In the genomic region with DNA sequence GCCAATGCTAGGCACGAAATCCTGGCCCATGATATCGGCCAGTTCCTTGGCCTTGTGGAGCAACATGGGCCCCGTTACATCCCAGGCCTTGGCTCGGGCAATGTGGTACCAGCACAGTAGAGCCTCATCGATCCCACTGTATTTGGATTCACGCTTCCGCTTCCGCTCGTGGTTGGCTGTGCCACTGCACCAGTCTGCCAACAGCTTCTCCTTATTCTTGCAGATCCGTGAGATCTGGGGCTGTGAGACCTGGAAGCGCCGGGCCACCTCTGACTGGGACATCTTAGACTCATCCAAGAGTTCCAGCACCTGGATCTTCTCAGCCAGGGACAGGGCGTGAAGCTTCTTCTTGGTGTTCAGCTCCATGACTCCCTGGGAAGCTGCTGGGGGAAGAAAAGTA, we compare ENCODE assay signal across 10 mouse cellular contexts. TPM values are rescaled to one million over a fixed set of nuclear protein-coding genes. Genes with fewer than 3 reads are reported as not detected.
DNase-seq lines count a peak whose midpoint lies in the region; ATAC-seq lines count a peak whose summit lies in the region.
"Had no signal": no experiment of that assay in that cellular context is flagged by ENCODE, and none has a peak within 500 bp of the region (broad histone marks: within the 10 kb centered on the region; RNA-seq: fewer than 3 reads in every experiment).

No protein-coding gene starts in this region.

- H3K27ac ChIP-seq in lung, embryonic 15.5 days, result no peak overlapping the region
- peak overlapping the region; percentile 77; the same call in 1 of the 2 replicates for H3K27ac ChIP-seq in forebrain, embryonic 15.5 days (replicated peaks)
- no peak overlapping the region for H3K27ac ChIP-seq in limb, embryonic 15.5 days
- H3K27ac ChIP-seq in stomach, embryonic 15.5 days, result no peak overlapping the region

- H3K9me3 ChIP-seq in lung, embryonic 15.5 days, result no peaks in the 10 kb centered on the region
- H3K9me3 ChIP-seq in forebrain, embryonic 15.5 days, result no peaks in the 10 kb centered on the region
- no peaks in the 10 kb centered on the region for H3K9me3 ChIP-seq in limb, embryonic 15.5 days
- no peaks in the 10 kb centered on the region for H3K9me3 ChIP-seq in stomach, embryonic 15.5 days
- H3K9me3 ChIP-seq: G1E; megakaryocyte, embryonic 14.5 days had no signal

- H3K27me3 ChIP-seq in lung, embryonic 15.5 days, result no peaks in the 10 kb centered on the region
- H3K27me3 ChIP-seq in forebrain, embryonic 15.5 days, result no peaks in the 10 kb centered on the region
- no peaks in the 10 kb centered on the region for H3K27me3 ChIP-seq in limb, embryonic 15.5 days
- H3K27me3 ChIP-seq in stomach, embryonic 15.5 days (replicated peaks), result no peaks in the 10 kb centered on the region
- H3K27me3 ChIP-seq: megakaryocyte, embryonic 14.5 days had no signal

- peaks cover 22% of the 10 kb centered on the region for H3K4me1 ChIP-seq in lung, embryonic 15.5 days
- H3K4me1 ChIP-seq in forebrain, embryonic 15.5 days, result peaks cover 30% of the 10 kb centered on the region
- peaks cover 19% of the 10 kb centered on the region for H3K4me1 ChIP-seq in limb, embryonic 15.5 days
- 0 out of 2 replicates have a peak, but pooled peaks cover 5% of the 10 kb centered on the region for H3K4me1 ChIP-seq in stomach, embryonic 15.5 days

- no peak for DNase-seq in lung, postnatal 4 days
- no peak for DNase-seq in embryo, embryonic 9.5 days (ENCODE audit: extremely low spot score)
- no peak for DNase-seq in spleen, postnatal 36 days (ENCODE audit: low spot score in 2 of 2)
- DNase-seq: adrenal gland, postnatal 25 days had no signal

- peak overlapping the region; percentile 96 for H3K4me2 ChIP-seq in lung, embryonic 15.5 days
- H3K4me2 ChIP-seq in forebrain, embryonic 15.5 days (replicated peaks), result peak overlapping the region; percentile 69
- H3K4me2 ChIP-seq in limb, embryonic 15.5 days, result peak overlapping the region; percentile 85; the same call in 1 of the 2 replicates
- peak overlapping the region; percentile 90; the same call in 1 of the 2 replicates for H3K4me2 ChIP-seq in stomach, embryonic 15.5 days

- H3K4me3 ChIP-seq in lung, embryonic 15.5 days, result peak overlapping the region; percentile 62
- H3K4me3 ChIP-seq in forebrain, embryonic 15.5 days, result peak overlapping the region; percentile 75
- no peak overlapping the region for H3K4me3 ChIP-seq in limb, embryonic 15.5 days
- H3K4me3 ChIP-seq in stomach, embryonic 15.5 days (replicated peaks), result no peak overlapping the region

- no peak overlapping the region for H3K9ac ChIP-seq in lung, embryonic 15.5 days
- peak overlapping the region; percentile 93 for H3K9ac ChIP-seq in forebrain, embryonic 15.5 days (replicated peaks)
- H3K9ac ChIP-seq in limb, embryonic 15.5 days, result no peak overlapping the region
- H3K9ac ChIP-seq in stomach, embryonic 15.5 days, result no peak overlapping the region

- 92% methylated on average over 13 of the region's 13 CpGs for WGBS in lung, embryonic 15.5 days
- 86% methylated on average over 13 of the region's 13 CpGs for WGBS in forebrain, embryonic 15.5 days
- 96% methylated on average over 13 of the region's 13 CpGs for WGBS in limb, embryonic 15.5 days
- WGBS in stomach, embryonic 15.5 days, result 95% methylated on average over 13 of the region's 13 CpGs

- H3K36me3 ChIP-seq in lung, embryonic 15.5 days, result peaks cover 24% of the 10 kb centered on the region
- H3K36me3 ChIP-seq in forebrain, embryonic 15.5 days, result peaks cover 16% of the 10 kb centered on the region
- H3K36me3 ChIP-seq in limb, embryonic 15.5 days, result peaks cover 28% of the 10 kb centered on the region
- H3K36me3 ChIP-seq in stomach, embryonic 15.5 days, result peaks cover 8% of the 10 kb centered on the region; the same call in 1 of the 2 replicates

- ATAC-seq in lung, embryonic 15.5 days (ENCODE audit: borderline replicate concordance, extremely low read depth, low FRiP score, low TSS enrichment), result no peak
- ATAC-seq in forebrain, embryonic 15.5 days (replicated peaks), result no peak
- no peak for ATAC-seq in limb, embryonic 15.5 days (ENCODE audit: insufficient number of reproducible peaks, low FRiP score, low TSS enrichment, low read depth)
- no peak for ATAC-seq in stomach, embryonic 15.5 days (ENCODE audit: insufficient read depth, low FRiP score, low read depth)

RNA-seq across cellular contexts. Expression of gene Tigd3, which starts 1.2 kb away (rescaled TPM):
- 3.2 and 3.6 TPM in 2 replicates for polyA plus RNA-seq in lung, embryonic 15.5 days (2015; fragmentation: Nextera tagmentation; extraction: Ambion mirVana)
- polyA plus RNA-seq in forebrain, embryonic 15.5 days (2015; fragmentation: Nextera tagmentation; extraction: Ambion mirVana), result 12.9 and 14.3 TPM in 2 replicates
- 3.1 TPM in 2 replicates for polyA plus RNA-seq in limb, embryonic 15.5 days (2015; fragmentation: Nextera tagmentation; extraction: Ambion mirVana)
- polyA plus RNA-seq in stomach, embryonic 15.5 days (2015; fragmentation: Nextera tagmentation; extraction: Ambion mirVana), result 2.3 and 2.4 TPM in 2 replicates

RNA-seq across cellular contexts. Expression of gene Slc25a45, which starts 15.1 kb away (rescaled TPM):
- 4.2 and 5.6 TPM in 2 replicates for polyA plus RNA-seq in lung, embryonic 15.5 days (2015; fragmentation: Nextera tagmentation; extraction: Ambion mirVana)
- polyA plus RNA-seq in forebrain, embryonic 15.5 days (2015; fragmentation: Nextera tagmentation; extraction: Ambion mirVana), result 1.2 and 1.7 TPM in 2 replicates
- polyA plus RNA-seq in limb, embryonic 15.5 days (2015; fragmentation: Nextera tagmentation; extraction: Ambion mirVana), result 3.4 and 5.2 TPM in 2 replicates
- 5.5 TPM in 2 replicates for polyA plus RNA-seq in stomach, embryonic 15.5 days (2015; fragmentation: Nextera tagmentation; extraction: Ambion mirVana)

RNA-seq across cellular contexts. Expression of gene Frmd8, which starts 17.7 kb away (rescaled TPM):
- polyA plus RNA-seq in lung, embryonic 15.5 days (2015; fragmentation: Nextera tagmentation; extraction: Ambion mirVana), result 50.7 and 53.0 TPM in 2 replicates
- 19.5 and 23.3 TPM in 2 replicates for polyA plus RNA-seq in forebrain, embryonic 15.5 days (2015; fragmentation: Nextera tagmentation; extraction: Ambion mirVana)
- polyA plus RNA-seq in limb, embryonic 15.5 days (2015; fragmentation: Nextera tagmentation; extraction: Ambion mirVana), result 28.4 and 31.3 TPM in 2 replicates
- 25.3 and 27.7 TPM in 2 replicates for polyA plus RNA-seq in stomach, embryonic 15.5 days (2015; fragmentation: Nextera tagmentation; extraction: Ambion mirVana)

RNA-seq across cellular contexts. Expression of gene Dpf2, which starts 20.1 kb away (rescaled TPM):
- polyA plus RNA-seq in lung, embryonic 15.5 days (2015; fragmentation: Nextera tagmentation; extraction: Ambion mirVana), result 142 and 147 TPM in 2 replicates
- polyA plus RNA-seq in forebrain, embryonic 15.5 days (2015; fragmentation: Nextera tagmentation; extraction: Ambion mirVana), result 120 and 137 TPM in 2 replicates
- polyA plus RNA-seq in limb, embryonic 15.5 days (2015; fragmentation: Nextera tagmentation; extraction: Ambion mirVana), result 117 and 125 TPM in 2 replicates
- 98.7 and 118 TPM in 2 replicates for polyA plus RNA-seq in stomach, embryonic 15.5 days (2015; fragmentation: Nextera tagmentation; extraction: Ambion mirVana)

RNA-seq across cellular contexts. Expression of gene Cdc42ep2, which starts 31.9 kb away (rescaled TPM):
- polyA plus RNA-seq in lung, embryonic 15.5 days (2015; fragmentation: Nextera tagmentation; extraction: Ambion mirVana), result 12.0 and 14.1 TPM in 2 replicates
- polyA plus RNA-seq in forebrain, embryonic 15.5 days (2015; fragmentation: Nextera tagmentation; extraction: Ambion mirVana), result 9.1 and 10.1 TPM in 2 replicates
- 9.2 and 12.6 TPM in 2 replicates for polyA plus RNA-seq in limb, embryonic 15.5 days (2015; fragmentation: Nextera tagmentation; extraction: Ambion mirVana)
- polyA plus RNA-seq in stomach, embryonic 15.5 days (2015; fragmentation: Nextera tagmentation; extraction: Ambion mirVana), result 9.6 and 11.0 TPM in 2 replicates

Comparison
In these comparisons a context has a peak if more than half of its experiments do, and no peak if none do; other contexts are left out.
1. H3K4me3 ChIP-seq: peak in lung, embryonic 15.5 days (single experiment) and forebrain, embryonic 15.5 days (single experiment); none in limb, embryonic 15.5 days (single experiment) and stomach, embryonic 15.5 days (single experiment).
2. Peak in every context shown above with its lines, with median percentiles within 50 percentile points of each other: H3K4me2 ChIP-seq.